Mouse (Mus musculus) spleen, adult 2 months (tissue): ENCODE results near the gene Tef. TPM values are rescaled to one million over a fixed set of nuclear protein-coding genes. Genes with fewer than 3 reads are reported as not detected.

Experiments used
- DNase-seq, 2 experiments: peaks; one replicate each; pipeline versions ENCODE4 v3.0.0 to v3.0.0-alpha.2; 2012 to 2021; ENCODE audit warnings: low spot score in 2 of 2, low read depth in 1 of 2
- H3K27ac ChIP-seq: fragments of 200-500 bp; 2 replicates; pipeline ENCODE4 v1.5.1; 2012; ENCODE audit warnings: low read length, inconsistent platforms; ENCODE audit not compliant: insufficient read depth
- H3K27me3 ChIP-seq: fragments of 200-500 bp; 2 replicates; pipeline ENCODE4 v1.6.1; 2012; ENCODE audit warnings: mild to moderate bottlenecking, moderate library complexity, low read length, inconsistent platforms; ENCODE audit not compliant: control insufficient read depth, insufficient read depth
- H3K36me3 ChIP-seq: fragments of 200-500 bp; 2 replicates; pipeline ENCODE4 v1.6.1; 2012; ENCODE audit warnings: mild to moderate bottlenecking, low read length, inconsistent platforms; ENCODE audit not compliant: control insufficient read depth, insufficient read depth
- H3K4me1 ChIP-seq: fragments of 200-500 bp; 2 replicates; pipeline ENCODE4 v1.6.1; 2011; ENCODE audit warnings: inconsistent platforms; ENCODE audit not compliant: control insufficient read depth, insufficient read depth, insufficient read length
- H3K4me3 ChIP-seq: fragments of 200-500 bp; 2 replicates; pipeline ENCODE4 v1.5.1; 2011; ENCODE audit warnings: mild to moderate bottlenecking, inconsistent platforms; ENCODE audit not compliant: insufficient read depth, insufficient read length; ENCODE audit errors: extremely low read depth
- CTCF ChIP-seq: fragments of 200-500 bp; IDR thresholded peaks from 2 replicates; pipeline ENCODE4 v1.5.1; 2011; ENCODE audit warnings: mild to moderate bottlenecking, inconsistent platforms; ENCODE audit not compliant: insufficient read depth, insufficient read length, insufficient replicate concordance; ENCODE audit errors: extremely low read depth
- POLR2A ChIP-seq: fragments of 200-500 bp; IDR thresholded peaks from 2 replicates; pipeline ENCODE4 v1.6.1; 2011; ENCODE audit warnings: low read depth, low read length, inconsistent platforms
- WGBS: fragments of 180-500 bp; shearing (Covaris S2); methylation state at CpG from one replicate; pipeline ENCODE4 v1.1.7; 2018; 5-methylcytosine and 5-hydroxymethylcytosine counted together
- polyA plus RNA-seq: library from polyadenylated mRNA; depleted of rRNA; stranded (reverse); fragments of >200 nt; gene quantifications from 2 replicates; pipeline ENCODE4 v1.2.3, GENCODE M21; 2012

Gene Tef
- polyA plus RNA-seq, 1 experiment, result 21.9 TPM

GRCm38 (mm10) chr15:81798421-81798820 lies 3.8 kb upstream of the Tef start:
- peaks cover 3% of the 10 kb centered on the region for H3K36me3 ChIP-seq
- no peak for TF ChIP-seq POLR2A
- TF ChIP-seq CTCF, result no peak
- peaks cover 8% of the 10 kb centered on the region for H3K4me1 ChIP-seq
- no peak overlapping the region for H3K27ac ChIP-seq
- 93% methylated on average over 4 of the region's 4 CpGs for WGBS
- H3K4me3 ChIP-seq, result no peak overlapping the region
- DNase-seq, result no peak
- H3K27me3 ChIP-seq, result no peaks in the 10 kb centered on the region

GRCm38 (mm10) chr15:81800391-81800790 lies 1.8 kb upstream of the Tef start:
- H3K4me3 ChIP-seq, result no peak overlapping the region
- TF ChIP-seq POLR2A (no peak), CTCF (no peak)
- H3K27me3 ChIP-seq, result no peaks in the 10 kb centered on the region
- DNase-seq, result no peak
- peaks cover 8% of the 10 kb centered on the region for H3K4me1 ChIP-seq
- H3K27ac ChIP-seq, result no peak overlapping the region
- WGBS, result 75% methylated on average over 3 of the region's 3 CpGs
- H3K36me3 ChIP-seq, result peaks cover 2% of the 10 kb centered on the region; the same call in 1 of the 2 replicates

- Histone ChIP-seq H3K36me3 (no peaks in the 10 kb centered on the region), H3K27me3 (no peaks in the 10 kb centered on the region), H3K27ac (peak overlapping the region; percentile 44), H3K4me3 (peak overlapping the region; percentile 52; the same call in 1 of the 2 replicates), H3K4me1 (peaks cover 8% of the 10 kb centered on the region)
- no peak for TF ChIP-seq CTCF
- no peak for TF ChIP-seq POLR2A
- 21% methylated on average over 8 of the region's 8 CpGs for WGBS
- no peak for DNase-seq
These were observed 725 bp downstream of the Tef start for GRCm38 (mm10) chr15:81802941-81803351.

GRCm38 (mm10) chr15:81803425-81803951 lies 1.3 kb downstream of the Tef start:
- no peak for DNase-seq
- TF ChIP-seq CTCF (no peak), POLR2A (no peak)
- no peak overlapping the region for H3K4me3 ChIP-seq
- H3K27me3 ChIP-seq, result no peaks in the 10 kb centered on the region
- no peak overlapping the region for H3K27ac ChIP-seq
- WGBS, result 71% methylated on average over 4 of the region's 4 CpGs
- H3K4me1 ChIP-seq, result peaks cover 8% of the 10 kb centered on the region
- H3K36me3 ChIP-seq, result no peaks in the 10 kb centered on the region

GRCm38 (mm10) chr15:81804172-81804571 lies 2.0 kb downstream of the Tef start:
- 81% methylated on average over 1 of the region's 1 CpGs for WGBS
- no peaks in the 10 kb centered on the region for H3K27me3 ChIP-seq
- no peak overlapping the region for H3K27ac ChIP-seq
- TF ChIP-seq POLR2A (no peak), CTCF (no peak)
- H3K4me1 ChIP-seq, result peaks cover 8% of the 10 kb centered on the region
- no peaks in the 10 kb centered on the region for H3K36me3 ChIP-seq
- H3K4me3 ChIP-seq, result no peak overlapping the region
- no peak for DNase-seq

GRCm38 (mm10) chr15:81804883-81805282 lies 2.7 kb downstream of the Tef start:
- Histone ChIP-seq H3K36me3 (no peaks in the 10 kb centered on the region), H3K4me1 (peaks cover 8% of the 10 kb centered on the region), H3K27me3 (no peaks in the 10 kb centered on the region), H3K4me3 (no peak overlapping the region), H3K27ac (no peak overlapping the region)
- WGBS, result 62% methylated on average over 3 of the region's 3 CpGs
- TF ChIP-seq POLR2A, result no peak
- no peak for TF ChIP-seq CTCF
- no peak for DNase-seq

GRCm38 (mm10) chr15:81805624-81806023 lies 3.4 kb downstream of the Tef start:
- Histone ChIP-seq H3K4me3 (no peak overlapping the region), H3K27ac (no peak overlapping the region), H3K36me3 (no peaks in the 10 kb centered on the region), H3K4me1 (peaks cover 8% of the 10 kb centered on the region), H3K27me3 (no peaks in the 10 kb centered on the region)
- no peak for TF ChIP-seq POLR2A
- no peak for TF ChIP-seq CTCF
- no peak for DNase-seq
- 77% methylated on average over 6 of the region's 6 CpGs for WGBS
